Mouse (Mus musculus) heart, postnatal 4 days (tissue): Measurements from ENCODE around the gene Thada. TPM values are rescaled to one million over a fixed set of nuclear protein-coding genes. Genes with fewer than 3 reads are reported as not detected.

Source experiments
- DNase-seq: peaks from one replicate; pipeline ENCODE4 v3.0.0; 2021
- total RNA-seq, 2 experiments: library from RNA; stranded (reverse); gene quantifications; 2 replicates each; pipeline ENCODE4 v1.2.3; 2021

Thada gene
- total RNA-seq = 10 to 100 TPM; 12.8 to 16.2 TPM

- DNase-seq = peak; percentile 99
Observed at GRCm38 (mm10) chr17:84465753-84466608, at the start of gene Thada. Gene Thada, minus strand, starts transcription at chr17:84466205.

DNA sequence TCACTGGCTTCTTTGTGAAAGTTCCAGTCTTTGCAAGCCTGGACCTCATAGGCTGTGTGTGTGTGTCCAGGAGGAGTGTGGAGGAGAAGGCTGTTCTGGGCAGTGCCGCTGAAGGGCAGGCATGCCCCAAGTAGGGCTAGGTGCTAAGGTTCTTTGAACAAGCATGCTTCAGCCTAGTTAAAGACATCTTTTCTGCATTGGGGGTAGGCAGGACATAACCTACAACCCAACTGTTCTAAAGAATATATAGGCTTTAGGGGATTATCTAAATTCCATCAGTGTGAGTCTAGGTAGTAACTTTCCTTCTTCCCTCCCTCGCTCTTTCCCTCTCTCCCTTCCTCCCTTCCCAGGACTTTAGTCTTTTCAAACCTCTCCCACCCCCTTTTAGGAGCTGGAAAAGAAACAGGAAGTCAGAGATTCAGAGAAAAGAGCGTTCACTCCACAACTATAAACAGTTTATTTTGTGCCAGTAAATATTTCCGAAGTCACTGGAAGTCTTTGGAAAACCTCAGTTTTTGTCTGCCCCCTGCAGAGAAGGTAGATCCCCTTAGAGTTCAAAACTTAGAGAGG lies 46.6 kb upstream of the Thada start:
- peak; percentile 14 for DNase-seq

- peak; percentile 91 for DNase-seq
Observed at GRCm38 (mm10) chr17:84511682-84512515, 45.9 kb upstream of the Thada start, which contains the start of gene Plekhh2. Gene Plekhh2, plus strand, starts transcription at chr17:84511895.

DNA sequence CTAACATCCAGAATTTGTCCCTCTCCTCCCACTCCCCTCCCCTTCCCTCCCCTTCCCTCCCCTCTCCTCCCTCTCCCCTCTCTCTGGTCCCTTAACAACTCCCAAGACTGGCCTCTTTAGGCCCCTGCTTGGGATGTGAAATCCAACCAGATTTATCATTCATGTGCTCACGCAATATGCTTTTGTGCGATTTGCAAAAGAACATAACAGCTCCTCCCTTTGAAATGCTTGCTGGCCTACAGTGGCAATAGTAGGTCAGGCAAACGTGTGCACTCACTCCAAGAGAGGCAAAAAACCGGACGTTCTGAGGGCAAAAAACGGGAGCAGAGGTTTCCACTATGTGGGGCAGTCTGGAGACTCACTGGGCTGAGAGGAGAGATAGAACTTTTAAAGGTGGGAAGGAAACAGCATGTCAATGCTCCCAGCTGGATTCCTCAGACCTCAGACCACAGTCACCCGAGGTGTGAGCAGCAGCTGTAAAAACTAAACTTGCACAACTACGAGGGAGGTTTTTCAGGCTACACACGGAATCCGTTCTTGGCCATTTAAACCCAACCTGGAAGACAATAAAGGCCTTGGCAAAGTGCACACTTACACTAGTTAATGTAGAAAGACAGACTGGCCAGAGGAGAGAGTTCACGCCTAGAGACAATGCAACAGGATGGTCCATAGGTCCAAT lies 45.1 kb upstream of the Thada start:
- DNase-seq = no peak

GRCm38 (mm10) chr17:84510355-84510754 lies 44.4 kb upstream of the Thada start:
- peak; percentile 60 for DNase-seq

DNA sequence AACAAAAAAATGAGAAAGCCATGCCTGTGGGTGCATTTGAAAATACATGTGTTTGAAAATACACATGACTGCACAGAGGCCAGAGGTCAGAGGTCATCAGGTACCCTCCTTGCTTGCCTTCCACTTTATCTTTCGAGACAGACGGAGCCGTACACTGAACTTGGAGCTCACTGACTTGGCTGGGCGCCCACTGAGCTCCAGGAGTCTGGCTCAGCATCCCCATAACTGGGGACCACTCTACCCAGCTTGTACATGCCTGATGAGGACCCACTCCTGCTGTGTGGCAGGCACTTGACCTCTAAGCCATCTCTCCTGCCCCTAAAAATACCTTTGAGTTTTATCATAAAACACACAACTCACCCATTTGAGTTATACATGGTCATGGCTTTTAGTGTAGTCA lies 43.2 kb upstream of the Thada start:
- DNase-seq = no peak

DNA sequence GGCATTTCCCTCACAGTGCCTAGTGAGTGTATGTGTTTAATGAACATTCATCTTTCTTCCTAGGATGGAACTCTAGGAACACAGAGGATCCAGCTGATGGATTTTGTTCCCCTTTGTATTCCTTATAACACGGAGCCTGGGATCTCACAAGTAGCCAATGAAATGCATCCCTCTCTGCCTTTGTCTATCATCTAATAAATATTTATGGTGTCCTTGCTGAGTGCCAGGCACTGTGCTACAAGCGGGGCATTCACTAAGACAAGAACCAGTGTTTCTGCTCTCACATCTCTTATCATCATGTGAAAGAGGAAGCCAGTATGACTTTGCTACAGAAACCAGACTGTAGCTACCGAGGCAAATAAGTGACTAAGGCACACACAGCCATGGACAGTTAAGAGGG lies 42.7 kb upstream of the Thada start:
- DNase-seq = no peak

DNA sequence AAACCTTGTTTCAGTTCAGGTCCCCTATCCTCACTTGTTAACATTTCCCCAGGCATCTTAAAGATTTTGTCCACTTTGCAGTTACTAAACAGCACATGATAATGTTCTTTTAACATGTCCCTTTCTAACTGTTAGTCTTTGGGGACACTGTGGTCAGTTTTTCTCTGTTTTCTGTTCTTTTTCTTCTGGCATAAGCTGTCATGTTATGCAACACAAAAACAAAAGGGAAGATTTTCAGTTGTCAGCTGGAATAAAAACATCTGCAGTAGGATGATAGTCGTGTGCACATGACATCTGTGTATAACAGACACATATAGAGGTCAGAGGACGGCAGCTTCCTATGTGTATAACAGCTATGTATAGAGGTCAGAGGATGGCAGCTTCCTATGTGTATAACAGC lies 39.9 kb upstream of the Thada start:
- no peak for DNase-seq

DNA sequence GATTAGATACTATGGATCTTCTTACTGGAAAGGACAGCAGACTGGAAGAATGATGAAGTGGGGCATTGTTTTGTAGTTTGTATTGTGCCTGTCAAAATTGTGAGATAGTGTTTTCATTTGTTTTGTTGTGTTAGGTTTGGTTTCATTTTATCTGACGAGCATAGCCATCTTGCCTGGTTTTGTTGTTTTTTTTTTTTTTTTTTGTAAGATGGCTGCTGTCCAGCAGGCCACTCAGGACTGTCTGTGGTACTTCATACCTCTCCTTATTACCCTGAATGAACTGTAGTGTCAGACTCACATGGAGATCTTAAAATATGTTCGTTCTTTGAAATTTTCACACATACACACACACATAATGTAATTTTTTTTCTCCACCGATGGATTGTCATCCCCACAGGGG lies 36.3 kb upstream of the Thada start:
- DNase-seq = no peak

DNA sequence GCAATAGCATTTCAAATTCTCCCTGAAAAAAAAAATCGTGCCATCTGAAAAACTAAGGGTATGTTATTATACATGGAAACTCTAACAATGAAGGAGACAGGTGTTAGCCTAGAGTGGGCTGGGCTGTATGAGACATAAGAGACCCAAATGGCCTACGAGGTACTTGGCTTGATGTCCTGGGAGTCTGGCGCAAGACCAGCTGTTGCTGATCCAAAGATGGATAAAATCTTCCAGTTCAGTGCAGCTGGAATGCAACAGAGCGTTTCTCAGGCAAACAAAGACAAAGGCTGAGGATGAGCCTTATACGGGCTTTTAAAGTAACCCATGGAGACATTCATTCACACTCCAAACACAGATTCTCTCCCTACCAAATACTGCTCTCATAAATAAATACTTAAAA lies 32.6 kb upstream of the Thada start:
- DNase-seq = peak; percentile 36

DNA sequence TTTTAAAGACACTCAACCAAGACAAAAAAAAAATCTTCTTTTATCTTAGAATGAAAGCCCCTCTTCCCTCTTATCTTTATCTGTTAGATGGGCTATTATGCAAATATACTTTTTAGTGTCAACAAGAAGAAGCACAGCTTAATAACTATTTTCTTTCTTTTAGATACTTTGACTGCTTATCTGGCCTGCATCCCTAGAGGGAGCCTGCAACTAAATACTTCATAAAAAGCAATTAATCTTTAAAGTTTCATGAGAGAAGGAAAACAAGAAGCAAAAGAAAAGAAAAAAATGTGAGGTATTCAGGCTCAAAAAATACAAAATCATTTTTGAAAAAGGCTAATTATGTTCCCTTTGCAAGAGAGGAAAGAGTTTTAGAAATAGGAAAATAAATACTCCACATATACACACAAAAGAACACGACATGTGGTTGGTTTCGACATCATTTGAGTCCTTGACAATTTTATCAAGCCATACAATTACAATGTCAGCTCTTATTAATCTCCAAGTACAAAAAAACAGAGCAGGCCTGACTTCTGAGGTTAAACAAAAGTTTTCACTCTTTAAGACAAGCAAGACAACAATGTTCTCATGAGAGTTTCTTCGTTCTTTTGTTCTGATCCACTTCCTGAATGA lies 32.1 kb upstream of the Thada start:
- no peak for DNase-seq

DNA sequence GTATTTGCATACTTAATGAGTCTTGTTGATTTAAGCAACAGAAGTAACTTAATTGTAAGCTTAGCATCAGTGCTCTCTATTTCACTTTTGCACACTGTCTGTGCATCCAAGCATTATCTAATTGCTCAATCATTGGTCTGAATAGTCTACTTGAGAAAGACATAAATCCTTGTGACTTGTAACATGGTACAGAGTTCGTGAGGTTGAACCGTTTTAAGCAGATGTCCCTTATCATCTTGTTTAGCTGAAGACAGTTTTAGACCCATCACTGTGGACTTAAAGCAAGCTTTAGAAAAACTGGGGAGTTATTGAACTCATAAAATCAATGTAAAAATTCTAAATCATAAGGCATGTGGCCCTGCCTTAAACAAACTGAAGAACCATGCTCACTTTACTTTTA lies 31.6 kb upstream of the Thada start:
- DNase-seq = no peak

GRCm38 (mm10) chr17:84497026-84497425 lies 31.0 kb upstream of the Thada start:
- no peak for DNase-seq

GRCm38 (mm10) chr17:84492255-84492880 lies 26.4 kb upstream of the Thada start:
- peak; percentile 35 for DNase-seq

GRCm38 (mm10) chr17:84487415-84487814 lies 21.4 kb upstream of the Thada start:
- no peak for DNase-seq

DNA sequence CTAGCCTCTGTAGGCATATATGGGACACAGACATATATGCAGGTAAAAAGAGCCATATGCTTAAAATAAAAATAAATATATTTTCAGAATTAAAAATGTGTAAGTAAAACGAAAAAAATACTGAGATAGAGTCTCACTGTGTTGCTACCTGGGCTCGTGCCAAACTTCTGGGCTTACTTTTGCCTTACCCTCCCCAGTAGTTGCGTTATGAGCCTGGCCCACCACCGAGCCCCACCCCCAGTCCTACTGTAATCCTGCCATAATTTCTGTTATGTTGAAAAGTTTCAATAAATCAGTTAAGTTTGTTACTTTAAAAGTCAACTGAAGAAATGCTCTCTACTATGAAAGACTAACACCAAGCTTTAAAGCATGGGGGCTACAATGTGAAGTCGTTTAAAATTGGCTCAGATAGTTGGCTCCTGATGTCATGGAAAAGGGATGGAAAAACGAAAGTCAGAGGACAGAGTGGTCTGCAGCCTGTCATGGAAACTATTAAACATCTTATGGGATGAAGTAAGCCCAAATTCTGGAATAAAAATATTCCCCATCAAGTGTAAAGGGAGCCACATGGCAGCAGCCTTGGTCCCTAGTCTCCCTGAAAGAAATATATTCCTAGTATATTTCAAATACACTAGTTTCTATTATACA lies 17.8 kb upstream of the Thada start:
- peak; percentile 33 for DNase-seq

DNA sequence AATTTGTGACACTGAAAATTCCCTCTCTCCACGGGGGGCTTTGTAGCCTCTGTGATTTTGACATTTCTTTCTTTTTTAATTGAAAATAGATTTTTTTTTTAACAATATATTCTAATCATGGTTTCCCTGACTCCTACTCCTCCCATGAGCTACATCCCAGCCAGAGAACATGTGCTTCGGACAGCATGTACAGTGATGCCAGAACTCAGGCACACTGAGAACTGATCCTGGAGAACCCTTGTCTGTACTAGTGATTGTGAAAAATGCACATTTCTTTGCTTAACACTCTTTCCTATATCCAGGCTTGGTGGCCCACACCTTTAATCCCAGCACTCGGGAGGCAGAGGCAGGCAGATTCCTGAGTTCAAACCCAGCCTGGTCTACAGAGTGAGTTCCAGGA lies 16.8 kb upstream of the Thada start:
- no peak for DNase-seq

DNA sequence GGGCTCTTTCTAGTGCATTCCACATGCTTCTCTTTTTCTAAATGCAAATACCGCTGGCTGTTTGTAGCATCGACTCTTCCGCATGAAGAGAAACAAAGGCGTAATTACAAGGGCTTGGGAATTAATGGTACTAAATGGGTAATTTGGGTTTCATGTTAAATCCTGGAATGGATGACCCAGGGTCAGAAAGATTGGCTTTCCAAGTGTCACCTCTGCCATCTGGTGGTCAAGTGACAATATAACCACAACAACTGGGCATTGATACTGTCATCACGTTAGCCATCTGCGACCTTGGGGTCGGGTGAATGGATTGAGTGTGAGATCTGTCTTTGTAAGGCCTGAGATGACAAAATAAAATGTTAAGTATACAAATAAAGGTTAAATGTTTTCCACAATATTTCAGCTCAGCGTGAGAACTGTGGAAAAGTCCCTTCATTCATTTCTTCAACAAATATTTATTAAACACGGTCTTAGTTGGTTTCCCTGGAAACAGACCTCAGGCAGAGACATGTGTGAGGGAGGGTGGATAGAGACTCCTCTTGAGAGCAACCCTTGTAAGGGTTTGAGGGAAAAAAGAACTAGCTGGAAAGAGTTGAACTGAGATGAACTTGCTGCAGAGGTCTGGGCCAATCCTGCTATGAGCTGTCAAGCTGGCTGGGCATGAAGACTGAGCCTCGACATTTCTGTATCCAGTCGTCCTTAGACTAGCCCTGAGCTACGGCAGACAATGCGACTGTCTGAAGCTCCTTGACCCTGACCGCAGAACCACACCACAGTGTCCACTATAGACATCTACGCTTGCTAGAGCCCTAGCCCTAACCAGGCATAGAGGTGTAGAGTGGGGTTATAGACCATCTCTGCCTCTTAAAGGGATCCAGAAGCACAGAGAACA lies 14.7 kb upstream of the Thada start:
- peak; percentile 23 for DNase-seq

- DNase-seq = no peak
Observed at GRCm38 (mm10) chr17:84478276-84478675, 12.3 kb upstream of the Thada start.

DNA sequence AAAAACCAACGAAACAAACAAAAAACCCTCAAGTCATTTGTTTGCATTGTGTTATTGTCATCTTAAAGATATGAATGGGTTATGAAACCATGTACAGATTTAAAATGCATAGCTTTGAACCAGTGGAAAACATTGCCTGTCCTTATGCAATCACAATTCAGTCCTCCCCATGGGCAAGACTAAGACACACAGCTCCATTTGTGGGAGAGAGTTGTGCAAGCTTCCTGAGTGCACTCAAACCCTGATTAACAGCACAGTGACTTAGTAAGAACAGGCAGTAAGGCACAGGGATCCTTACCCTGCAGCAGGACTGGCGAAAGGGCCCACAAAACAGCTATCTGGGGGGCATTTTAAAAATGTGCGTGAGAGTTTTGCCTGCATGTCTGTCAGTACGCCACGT lies 11.2 kb upstream of the Thada start:
- no peak for DNase-seq
